Mouse (Mus musculus) stomach, postnatal 0 days (tissue): ENCODE data around the gene Mmp14.

Source experiments
- CTCF ChIP-seq: IDR thresholded peaks from 2 replicates; pipeline ENCODE4 v1.5.1; 2016; ENCODE audit warnings: antibody characterized with exemption, low read depth, mild to moderate bottlenecking, moderate library complexity
- EP300 ChIP-seq: optimal IDR thresholded peaks from 2 replicates; pipeline ENCODE3; 2016; ENCODE audit warnings: antibody characterized with exemption

GRCm38 (mm10) chr14:54445476-54445875, 14.1 kb downstream of the Mmp14 start:
- TF ChIP-seq CTCF = no peak
- TF ChIP-seq EP300 = no peak
